Comparison of ENCODE assay signal across 22 mouse cellular contexts in genomic region chr6:113473715-113474114, GRCm38 (mm10). TPM values are rescaled to one million over a fixed set of nuclear protein-coding genes. Genes with fewer than 3 reads are reported as not detected.
"Had no signal": no experiment of that assay in that cellular context is flagged by ENCODE, and none has a peak within 500 bp of the region (broad histone marks: within the 10 kb centered on the region; RNA-seq: fewer than 3 reads in every experiment).

No protein-coding gene starts in this region.

- ATAC-seq: liver, embryonic 12.5 days; midbrain, embryonic 13.5 days; midbrain, embryonic 16.5 days had no signal

- H3K4me3 ChIP-seq: liver, embryonic 12.5 days; megakaryocyte, embryonic 14.5 days; midbrain, embryonic 10.5 days; midbrain, embryonic 13.5 days; myocyte; neural tube, embryonic 13.5 days; neural tube, embryonic 15.5 days; stomach, embryonic 15.5 days had no signal

- H3K9ac ChIP-seq: liver, embryonic 12.5 days; liver, embryonic 14.5 days; lung, embryonic 14.5 days; midbrain, embryonic 13.5 days; neural tube, embryonic 13.5 days; neural tube, embryonic 15.5 days; stomach, embryonic 15.5 days had no signal

- H3K27ac ChIP-seq: liver, embryonic 12.5 days; liver, embryonic 14.5 days; midbrain, embryonic 10.5 days; midbrain, embryonic 13.5 days; neural tube, embryonic 13.5 days; neural tube, embryonic 15.5 days; stomach, embryonic 15.5 days; stomach, postnatal 0 days had no signal

- DNase-seq: lung, adult 18-20 months; lung, embryonic 14.5 days; lung, postnatal 10 days; lung, postnatal 4 days; retina, postnatal 1 day; right cerebral cortex, adult 18-20 months; right cerebral cortex, postnatal 25 days; right cerebral cortex, postnatal 4 days; thymus, adult 2 months; thymus, postnatal 14 days; thymus, postnatal 36 days had no signal

- H3K36me3 ChIP-seq: liver, embryonic 12.5 days; midbrain, embryonic 10.5 days; midbrain, embryonic 13.5 days; neural tube, embryonic 13.5 days; neural tube, embryonic 15.5 days; stomach, embryonic 15.5 days had no signal

- H3K9me3 ChIP-seq: liver, embryonic 12.5 days; megakaryocyte, embryonic 14.5 days; midbrain, embryonic 10.5 days; midbrain, embryonic 13.5 days; neural tube, embryonic 13.5 days; neural tube, embryonic 15.5 days; stomach, embryonic 15.5 days had no signal

RNA-seq across cellular contexts. Expression of gene Il17re, which starts 15.4 kb away (rescaled TPM):
- polyA plus RNA-seq: myocyte had no signal

RNA-seq across cellular contexts. Expression of gene Prrt3, which starts 28.0 kb away (rescaled TPM):
- polyA plus RNA-seq: liver, embryonic 14.5 days had no signal
